Mouse (Mus musculus): Measurements from ENCODE around the gene Abcb1a.

The Abcb1a gene

DNA sequence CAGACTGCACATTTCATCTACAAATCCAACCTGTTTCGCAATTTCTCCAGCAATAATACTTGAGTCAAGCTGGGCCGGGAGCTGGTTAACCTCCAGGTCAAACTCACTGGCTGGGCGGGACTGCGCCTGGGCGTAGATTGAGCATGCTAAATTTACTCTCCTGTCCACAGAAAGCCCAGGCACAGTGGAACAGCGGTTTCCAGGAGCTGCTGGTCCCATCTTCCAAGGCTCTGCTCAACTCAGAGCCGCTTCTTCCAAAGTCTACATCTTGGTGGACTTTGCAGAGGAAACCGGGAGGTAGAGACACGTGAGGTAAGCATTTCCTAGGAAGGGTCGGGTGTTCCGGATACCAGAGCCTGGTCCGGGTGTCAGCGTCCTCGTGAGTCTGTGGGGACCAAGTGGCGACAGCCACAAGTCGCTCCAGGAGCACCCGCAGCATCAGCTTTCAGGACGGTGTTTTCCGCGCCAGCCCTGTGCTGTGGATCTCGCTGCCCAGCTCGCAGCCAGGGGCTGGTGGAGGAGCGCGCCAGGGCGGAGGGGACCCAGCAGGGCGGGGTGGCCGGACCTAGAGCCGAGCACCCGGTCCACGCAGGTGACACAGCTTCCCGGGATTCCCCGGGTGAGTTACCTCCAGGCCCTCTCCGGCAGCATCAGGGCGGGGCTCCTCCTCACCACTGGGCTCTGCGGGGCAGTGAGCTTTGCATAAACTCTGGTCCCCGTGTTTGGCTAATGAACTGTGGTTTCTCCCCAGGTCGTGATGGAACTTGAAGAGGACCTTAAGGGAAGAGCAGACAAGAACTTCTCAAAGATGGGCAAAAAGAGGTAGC is at the start of gene Abcb1a:
TSS of gene Abcb1a (plus strand) at position 167 of the 827 bp plus-strand sequence.
- DNase-seq = peak; percentile 69

DNA sequence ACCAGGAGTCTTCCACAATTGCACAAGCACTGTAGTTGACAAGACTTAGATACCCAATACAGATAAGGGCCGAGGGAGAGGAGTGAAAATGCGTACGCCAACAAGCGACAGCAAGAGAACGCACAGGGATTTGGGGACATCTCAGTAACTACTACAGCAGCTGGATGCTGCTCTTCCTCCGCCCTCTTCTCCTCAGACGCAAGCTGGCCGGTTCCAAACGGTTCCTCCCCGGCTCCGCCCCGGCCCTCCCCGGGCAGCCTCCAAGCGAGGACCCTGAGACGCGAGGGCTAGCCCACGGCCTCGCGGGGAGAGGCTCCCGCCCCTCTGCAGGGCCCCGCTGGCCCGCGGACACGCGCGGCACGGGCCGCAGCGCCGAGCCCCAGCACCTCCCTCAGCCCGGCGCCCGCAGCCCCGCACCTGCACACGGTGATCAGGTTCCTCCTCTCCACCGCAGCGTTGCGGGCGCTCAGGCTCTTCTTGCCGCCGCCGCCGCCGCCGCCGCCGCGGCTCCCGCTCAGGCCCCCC is 37.7 kb upstream of the Abcb1a start:
- peak; percentile 57 for DNase-seq

DNA sequence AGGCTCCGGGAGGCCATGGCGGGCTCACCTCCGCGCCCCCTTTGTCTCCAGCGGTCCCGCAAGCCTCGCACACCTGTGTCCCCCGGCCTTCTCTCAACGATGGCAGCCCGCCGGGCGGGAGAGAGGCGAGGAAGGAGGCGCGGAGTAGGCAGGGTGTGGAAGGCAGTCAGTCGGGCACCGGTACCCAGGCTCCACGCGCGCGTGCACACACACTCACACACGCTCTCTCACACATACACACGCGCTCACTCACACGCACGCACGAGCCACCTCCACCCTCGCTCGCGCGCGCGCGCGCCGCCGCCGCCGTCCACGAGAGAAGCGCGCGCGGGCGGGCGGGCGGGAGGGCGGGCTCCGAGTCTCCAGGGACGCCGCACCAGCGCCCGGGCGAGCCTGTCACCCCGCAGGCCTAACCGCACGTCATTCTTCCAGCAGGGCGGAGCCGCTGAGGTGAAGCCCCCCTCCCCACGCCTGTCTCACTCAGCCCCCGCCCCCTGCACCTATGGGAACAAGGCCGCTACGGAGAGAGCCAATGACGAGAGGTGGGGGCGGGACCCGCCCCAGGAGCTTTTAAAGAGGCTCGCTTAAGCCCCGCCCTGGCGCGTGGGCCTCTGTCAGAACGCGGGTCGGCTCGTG is 37.2 kb upstream of the Abcb1a start, which contains the start of gene Rundc3b:
TSS of gene Rundc3b (minus strand) at position 357 of the 636 bp plus-strand sequence.
- peak; percentile 89 for DNase-seq

DNA sequence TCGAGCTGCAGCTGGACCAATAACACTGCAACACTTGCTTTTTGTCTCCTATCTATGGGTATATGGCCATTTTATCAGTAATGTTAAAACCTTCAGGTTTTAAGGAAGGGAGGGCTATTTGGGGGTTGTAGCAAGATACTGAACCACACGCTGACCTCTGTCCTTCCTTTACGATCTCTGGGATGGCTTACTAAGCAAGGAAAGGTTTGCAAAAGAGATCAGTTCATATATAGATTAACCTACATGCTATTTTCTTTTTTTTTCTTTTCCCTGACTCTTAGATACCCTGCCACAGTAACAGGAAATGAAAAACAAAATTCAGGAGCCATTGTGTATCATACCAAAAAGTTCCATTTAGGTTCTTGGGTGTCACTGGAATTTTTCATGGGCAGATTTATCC is 27.0 kb upstream of the Abcb1a start:
- DNase-seq = no peak

DNA sequence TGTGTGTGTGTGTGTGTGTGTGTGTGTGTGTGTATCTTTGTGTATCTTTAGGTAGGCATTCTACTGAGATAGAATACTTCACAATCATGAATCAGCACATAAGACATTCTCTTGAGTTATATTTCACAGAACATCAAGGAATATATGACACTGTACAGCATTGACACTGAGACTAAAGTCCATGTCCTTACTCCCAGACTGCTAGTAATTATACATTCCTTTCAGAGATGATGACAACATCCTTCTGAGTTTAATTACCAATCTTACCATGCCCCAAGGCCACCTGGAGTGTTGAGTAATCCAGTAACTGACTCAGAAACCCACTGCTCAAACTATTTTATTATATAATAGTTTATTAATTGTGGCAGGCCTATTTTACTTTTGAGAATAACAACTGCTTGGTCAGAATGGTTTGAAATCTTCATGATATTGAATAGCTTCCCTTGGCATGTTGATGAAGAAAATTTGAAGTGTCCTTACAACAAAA is 25.3 kb upstream of the Abcb1a start:
- no peak for DNase-seq

DNA sequence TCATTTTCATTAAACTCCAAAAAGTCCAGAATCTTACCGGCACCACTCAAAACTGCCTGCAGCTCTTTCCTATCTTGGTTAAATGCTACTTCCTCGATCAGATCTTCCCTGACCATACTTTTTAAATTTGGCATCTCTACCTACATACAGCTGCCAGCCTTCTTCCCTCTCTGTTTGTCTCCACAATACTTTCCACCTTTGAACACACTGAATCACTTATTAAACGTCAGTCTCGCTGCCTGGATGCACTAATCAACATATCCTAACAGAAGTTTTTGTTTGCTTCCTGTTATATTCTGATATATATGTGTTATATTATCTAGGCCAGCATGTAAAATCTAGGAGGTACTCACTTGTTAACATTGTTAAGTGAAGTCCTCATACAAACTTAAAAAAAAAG is 11.6 kb upstream of the Abcb1a start:
- DNase-seq = no peak

DNA sequence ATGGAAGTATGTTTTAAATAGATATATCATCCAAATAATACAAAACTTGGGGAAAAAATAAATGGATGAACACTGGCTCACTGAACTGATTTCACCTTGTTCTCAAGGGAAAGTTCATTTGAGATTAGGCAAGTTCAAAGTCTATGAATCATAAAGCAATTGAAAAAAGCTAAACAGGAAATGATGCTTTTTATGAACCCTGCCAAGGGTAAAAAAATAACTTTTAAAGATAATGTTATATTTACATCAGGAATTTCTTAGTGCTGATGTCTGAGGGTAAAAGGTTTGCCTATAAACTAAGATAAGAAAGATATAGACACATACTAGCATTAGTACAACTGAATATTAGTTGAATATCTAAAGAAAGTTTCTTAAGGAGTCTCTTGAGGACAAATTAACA is 11.1 kb upstream of the Abcb1a start:
- DNase-seq = no peak

DNA sequence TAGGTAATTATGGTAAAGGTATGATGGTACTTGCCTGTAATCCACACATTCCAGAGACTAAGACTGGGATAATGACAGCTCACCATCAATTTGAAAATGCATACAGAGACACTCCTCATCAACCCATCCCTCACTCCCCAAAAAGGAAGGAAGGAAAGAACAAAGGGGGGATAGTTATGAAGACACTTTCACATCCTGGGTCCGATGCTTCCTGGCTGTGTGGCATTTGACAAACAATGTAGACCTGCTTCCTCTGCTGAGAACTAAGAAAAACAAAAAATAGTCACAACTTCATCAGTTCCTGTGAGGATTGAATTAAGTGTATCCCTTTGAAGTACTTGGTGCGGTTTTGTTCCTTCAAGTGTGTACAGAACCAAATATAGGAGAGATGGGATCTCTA is 7.8 kb upstream of the Abcb1a start:
- no peak for DNase-seq

DNA sequence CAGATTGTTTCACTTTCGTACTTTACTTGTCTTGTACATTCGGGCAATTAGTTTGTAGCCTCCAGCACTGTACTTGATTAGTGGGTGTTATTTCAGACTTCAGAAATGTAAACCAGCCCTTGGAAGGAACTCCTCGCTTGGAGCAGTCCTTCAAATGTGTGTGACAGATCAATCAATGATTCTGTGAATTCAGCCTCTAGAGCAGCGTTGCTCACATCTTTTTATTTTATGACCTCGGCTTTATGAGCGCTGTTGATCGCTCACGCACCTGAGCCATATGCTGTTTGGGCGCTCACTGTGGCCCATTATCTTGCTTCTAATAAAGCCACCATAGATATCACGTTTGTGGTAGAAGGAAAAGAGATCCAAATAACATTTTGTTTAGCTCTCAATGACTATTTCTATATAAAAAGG is 868 bp downstream of the Abcb1a start:
- no peak for DNase-seq

DNA sequence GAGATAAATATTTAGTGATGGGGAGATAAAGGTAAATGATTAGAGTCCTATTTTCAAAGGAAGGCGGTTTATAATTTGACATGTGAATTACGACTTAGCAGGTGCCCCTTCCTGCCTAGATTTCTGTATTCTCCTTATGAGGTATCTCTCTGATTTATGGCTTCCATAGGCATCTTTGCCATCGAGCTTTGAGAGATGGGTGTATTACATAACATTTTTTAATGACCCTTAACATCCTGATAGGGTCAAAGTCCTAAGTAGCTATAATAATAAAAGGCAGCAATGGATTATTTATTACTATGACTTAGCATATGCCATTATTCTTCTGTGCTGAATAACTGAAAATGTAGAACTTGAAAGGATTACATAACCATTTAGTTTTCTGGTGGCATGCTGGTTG is 4.8 kb downstream of the Abcb1a start:
- DNase-seq = no peak

DNA sequence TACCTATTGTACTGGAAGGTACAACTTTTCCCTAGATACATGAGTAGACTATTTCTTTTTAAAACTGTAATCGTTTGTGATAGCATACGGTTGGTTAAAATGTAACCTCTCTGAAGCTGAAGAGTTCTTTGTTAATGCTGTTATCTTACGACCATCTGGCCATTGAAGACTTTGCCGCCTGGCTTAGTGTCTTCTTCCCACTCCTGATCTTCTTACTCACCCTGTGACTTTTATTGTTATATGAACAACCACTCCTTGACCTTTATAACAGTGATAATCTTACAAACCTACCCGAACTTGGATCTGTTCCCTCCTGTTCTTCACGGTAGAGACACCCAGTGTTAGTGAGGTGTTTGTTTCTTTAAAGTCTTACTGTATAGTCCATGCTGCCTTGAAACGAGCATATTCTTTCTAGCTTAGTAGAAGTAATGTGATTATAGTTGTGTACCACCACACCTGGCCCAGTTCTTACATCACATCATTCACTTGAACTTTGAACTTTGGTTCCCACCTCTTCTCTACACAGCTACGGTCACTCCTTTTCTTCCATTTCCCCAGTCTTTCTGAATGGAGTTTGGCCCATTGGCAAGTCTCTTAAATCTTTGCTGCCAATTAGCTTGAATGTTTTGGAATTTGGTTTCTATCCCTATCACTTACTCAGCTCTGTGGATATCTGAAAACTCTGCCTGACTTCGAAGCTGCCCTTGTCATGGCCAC is 8.0 kb downstream of the Abcb1a start:
- no peak for DNase-seq

DNA sequence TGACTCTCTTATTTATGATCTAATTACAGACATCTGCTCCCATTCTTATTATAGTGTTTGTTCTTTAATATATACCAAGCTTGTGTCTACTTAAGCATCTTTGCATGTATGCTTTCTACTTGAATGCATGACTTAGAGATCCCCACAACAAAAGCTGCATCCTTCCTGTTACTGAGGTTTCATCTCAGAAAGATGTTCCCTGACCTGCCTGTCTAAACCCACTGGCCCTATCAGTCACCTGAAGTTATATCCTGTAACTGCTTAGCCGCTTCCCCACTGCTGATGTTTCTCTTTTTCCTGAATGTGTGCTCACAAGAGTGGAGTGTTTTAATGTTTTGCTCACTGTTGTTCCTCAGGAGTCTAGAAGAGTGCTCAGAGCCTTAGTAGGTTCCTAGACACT is 9.7 kb downstream of the Abcb1a start:
- DNase-seq = no peak

DNA sequence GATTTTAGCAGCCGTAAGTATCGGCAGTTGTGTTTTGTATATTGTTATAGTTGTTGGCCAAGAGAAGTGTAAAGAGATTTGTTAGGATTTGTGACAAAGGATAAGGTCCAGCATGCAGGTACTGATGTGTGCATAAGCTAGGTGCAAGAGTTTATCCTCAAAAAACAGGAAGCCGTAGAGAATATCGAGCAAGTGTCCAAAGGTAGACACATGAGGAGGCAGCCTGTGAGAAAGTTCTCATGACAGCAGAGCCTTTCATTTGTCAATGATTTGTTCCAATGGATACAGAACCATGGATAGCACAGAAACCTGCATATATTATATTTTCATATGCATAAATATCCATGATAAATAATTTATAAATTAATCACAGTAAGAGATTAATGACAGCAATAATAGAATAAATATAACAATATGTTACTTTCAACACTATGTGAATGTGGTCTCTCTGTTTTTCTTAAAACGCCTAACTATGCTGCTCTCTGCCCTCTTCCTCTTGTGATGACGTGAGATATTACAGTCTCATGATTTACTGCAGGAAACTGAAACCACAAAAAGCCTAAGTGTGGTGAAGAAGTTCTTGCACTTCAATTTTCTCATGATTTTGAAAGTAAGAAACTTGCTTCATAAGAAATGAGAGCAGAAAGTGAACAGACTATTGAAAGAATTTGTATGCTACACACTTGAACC is 15.5 kb downstream of the Abcb1a start:
- DNase-seq = no peak

DNA sequence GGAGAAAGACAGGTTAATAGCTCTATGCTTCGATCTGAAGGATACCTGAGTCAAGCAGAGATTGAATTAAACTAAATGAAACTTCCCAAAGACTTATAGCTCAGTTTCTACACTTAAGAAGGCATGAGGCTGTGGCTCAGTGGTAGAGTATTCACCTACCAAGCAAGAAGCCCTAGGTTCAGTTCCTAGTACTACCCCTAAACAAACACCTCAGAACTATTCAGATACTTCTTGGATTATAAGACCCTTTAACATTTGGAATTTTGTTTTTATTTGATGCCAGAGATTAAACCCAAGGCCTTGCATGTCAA is 16.0 kb downstream of the Abcb1a start:
- no peak for DNase-seq

DNA sequence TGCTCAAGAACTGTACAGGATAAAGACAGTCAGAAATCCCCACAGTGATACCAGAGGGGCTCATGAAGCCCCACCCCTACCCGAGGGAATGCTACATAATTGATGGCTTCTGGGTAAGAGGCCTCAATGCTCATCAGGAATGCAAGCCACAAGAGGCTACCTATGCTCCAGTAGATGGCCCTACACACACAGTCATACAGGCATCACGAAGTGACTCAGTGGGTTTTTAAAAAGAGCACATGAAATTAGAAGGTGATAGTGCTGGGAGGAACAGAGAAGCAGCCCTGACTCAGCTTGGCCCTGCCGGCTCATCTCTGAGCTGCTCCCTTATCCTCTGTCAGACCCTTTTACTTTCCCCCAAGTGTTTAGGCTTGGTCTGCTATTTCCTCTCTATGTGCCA is 21.3 kb downstream of the Abcb1a start:
- DNase-seq = no peak

DNA sequence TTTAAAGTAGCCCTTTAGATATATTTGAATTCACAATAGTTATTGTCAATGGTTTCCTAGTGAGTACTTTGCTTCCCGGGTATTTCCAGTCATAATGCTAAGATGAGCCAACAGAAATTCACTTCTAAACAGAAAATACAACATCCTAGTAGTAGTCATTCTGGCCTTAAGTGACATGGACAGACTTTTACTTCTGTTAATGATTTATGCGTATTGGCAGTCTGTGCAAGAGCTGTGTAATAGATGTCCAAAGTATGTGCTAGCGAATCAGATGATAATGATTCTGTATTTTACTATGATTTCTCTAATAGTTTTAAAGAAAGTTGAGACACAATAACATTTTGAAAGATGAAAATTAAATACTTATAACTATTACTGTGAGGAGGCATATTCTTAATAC is 23.8 kb downstream of the Abcb1a start:
- no peak for DNase-seq

DNA sequence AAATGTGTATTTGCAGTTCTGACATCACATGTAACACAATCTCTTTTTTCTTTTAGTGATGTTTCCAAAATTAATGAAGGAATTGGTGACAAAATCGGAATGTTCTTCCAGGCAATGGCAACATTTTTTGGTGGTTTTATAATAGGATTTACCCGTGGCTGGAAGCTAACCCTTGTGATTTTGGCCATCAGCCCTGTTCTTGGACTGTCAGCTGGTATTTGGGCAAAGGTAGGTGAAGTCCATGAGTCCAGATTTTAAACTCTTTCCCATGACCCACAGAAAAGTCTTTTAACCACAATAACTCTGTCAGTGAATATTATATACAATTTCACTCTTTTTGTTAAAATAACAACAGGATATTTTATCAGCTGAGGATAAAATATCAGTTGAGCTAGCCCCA is 26.2 kb downstream of the Abcb1a start:
- DNase-seq = peak; percentile 21

DNA sequence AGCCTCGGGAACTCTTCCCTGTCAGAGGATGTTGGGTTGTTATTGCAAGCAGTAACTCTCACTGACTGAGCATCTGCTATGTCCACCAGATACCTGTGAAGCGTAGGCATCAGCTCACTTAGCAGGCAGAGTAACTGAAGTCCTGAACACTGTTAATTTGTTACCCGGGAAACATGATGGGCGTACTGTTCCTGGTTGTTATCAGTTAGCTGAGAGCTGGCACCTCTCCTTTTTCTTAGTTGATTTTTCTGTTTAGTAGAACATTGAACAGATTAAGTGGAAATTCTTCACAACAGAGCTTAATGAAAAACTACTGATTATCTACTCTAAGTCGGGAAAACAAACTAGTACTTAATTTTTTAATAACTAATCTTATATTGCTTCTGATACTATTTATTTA is 27.7 kb downstream of the Abcb1a start:
- no peak for DNase-seq

DNA sequence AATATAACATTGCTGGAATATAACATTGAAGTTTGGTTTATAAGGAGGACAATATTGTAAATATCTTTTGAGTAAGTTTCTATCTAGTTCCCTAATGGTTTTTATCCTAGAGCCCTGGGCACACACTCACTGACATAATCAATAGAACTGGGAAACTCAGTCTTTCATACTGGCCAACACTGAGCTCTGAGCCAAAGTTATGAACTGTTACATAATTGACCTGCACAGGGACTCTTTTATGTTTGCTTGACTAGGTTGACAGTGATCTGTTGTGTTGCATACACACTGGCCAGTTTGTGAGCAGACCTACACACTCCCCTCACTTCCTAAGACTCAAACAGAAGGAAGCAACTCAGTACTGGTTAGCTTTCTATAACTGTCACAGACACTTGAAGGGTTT is 56.2 kb downstream of the Abcb1a start:
- no peak for DNase-seq

DNA sequence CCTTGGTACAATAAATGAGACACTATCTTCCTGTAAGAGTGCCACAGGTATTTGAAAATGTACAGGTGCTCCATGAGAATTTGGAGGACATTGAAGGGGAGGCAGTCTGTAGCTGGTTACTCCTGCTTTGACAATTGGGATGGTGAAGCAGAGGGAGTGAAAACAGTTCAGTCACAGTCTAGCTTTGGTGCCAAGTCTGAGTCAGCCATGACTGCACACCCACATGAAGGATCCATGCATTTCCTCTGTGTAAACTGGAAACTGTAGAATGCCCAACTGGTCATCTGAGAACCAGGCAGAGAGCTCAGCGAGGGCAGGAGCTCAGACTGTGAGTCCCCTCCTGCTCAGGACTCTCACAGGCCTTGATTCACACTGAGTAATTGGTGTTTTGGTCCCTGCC is 59.7 kb downstream of the Abcb1a start:
- DNase-seq = no peak

DNA sequence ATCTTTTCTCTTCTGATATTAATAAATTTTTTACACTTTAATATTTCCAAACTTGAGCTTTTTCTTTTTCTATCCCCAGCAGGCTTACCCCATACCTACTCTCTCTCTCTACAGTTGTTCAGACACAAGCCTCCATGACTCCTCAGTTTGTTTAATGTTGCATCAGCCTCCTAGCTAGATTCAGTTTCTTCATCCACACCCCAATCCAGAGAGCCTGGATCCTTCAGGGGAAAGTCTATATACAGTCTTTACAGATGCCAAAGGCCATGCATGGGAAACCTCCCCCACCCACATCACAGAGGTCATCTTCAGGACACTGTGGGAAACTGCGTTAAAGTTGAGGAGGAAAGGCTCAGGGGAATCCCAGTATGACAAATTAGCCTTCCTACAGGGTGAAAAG is 62.3 kb downstream of the Abcb1a start:
- DNase-seq = no peak

DNA sequence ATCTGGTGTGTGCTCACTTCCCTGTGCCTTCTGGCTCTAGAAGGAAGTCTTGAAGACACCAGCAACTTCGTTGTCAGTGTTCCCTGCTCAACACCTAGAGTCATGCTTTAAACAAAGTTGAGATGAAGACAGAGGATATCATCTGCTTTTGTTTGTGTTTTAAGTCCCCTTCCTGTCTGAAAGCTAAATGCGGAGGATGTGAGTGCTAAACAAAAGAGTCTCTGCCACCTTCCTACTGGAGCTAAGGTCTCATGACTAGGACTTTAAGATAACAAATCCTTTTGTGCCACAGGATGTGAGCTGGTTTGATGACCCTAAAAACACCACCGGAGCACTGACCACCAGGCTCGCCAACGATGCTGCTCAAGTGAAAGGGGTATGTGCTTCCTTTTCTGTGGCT is 63.0 kb downstream of the Abcb1a start:
- DNase-seq = no peak

DNA sequence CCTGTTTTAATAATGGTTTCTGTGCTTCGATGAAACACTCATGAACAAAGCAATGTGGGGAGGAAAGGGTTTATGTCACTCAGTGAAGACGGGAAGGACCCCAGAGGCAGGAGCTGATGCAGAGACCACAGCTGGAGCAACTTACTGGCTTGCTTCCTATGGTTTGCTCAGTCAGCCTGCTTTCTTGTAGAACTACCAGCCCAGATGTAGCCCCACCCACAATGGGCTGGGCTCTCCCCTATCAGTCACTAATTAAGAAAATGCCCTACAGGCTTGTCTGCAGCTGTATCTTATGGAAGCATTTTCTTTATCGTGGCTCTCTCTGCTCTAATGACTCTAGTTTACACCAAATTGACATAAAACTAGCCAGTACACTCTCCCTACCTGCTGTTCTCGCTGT is 67.9 kb downstream of the Abcb1a start:
- no peak for DNase-seq
